Mouse (Mus musculus) lung, postnatal 4 days (tissue): ENCODE results near the gene Olfr1444.
A peak's percentile ranks its signal among the peaks of the same experiment; 100 is the strongest.

Source experiments
- DNase-seq, 2 experiments: peaks; one replicate each; pipeline ENCODE4 v3.0.0; 2021

The Olfr1444 gene

GRCm38 (mm10) chr19:12856983-12857382 lies at the start of gene Olfr1444:
TSS of gene Olfr1444 (plus strand) at chr19:12857283.
- DNase-seq: no peak

GRCm38 (mm10) chr19:12812644-12813364 lies 44.3 kb upstream of the Olfr1444 start:
- no peak for DNase-seq

GRCm38 (mm10) chr19:12813883-12814282 lies 43.2 kb upstream of the Olfr1444 start:
- DNase-seq: no peak

- DNase-seq: no peak
These were observed 38.6 kb upstream of the Olfr1444 start for GRCm38 (mm10) chr19:12818507-12818906.

GRCm38 (mm10) chr19:12820383-12820782 lies 36.7 kb upstream of the Olfr1444 start:
- peak in 1 of 2 experiments; percentile 20 for DNase-seq

- no peak for DNase-seq
These were observed 32.5 kb upstream of the Olfr1444 start for GRCm38 (mm10) chr19:12824549-12824948.

- DNase-seq: no peak
These were observed 26.2 kb upstream of the Olfr1444 start for GRCm38 (mm10) chr19:12830823-12831430.

GRCm38 (mm10) chr19:12831559-12831958 lies 25.5 kb upstream of the Olfr1444 start:
- no peak for DNase-seq

GRCm38 (mm10) chr19:12833625-12834024 lies 23.5 kb upstream of the Olfr1444 start:
- DNase-seq: no peak

- DNase-seq: no peak
These were observed 18.6 kb upstream of the Olfr1444 start for GRCm38 (mm10) chr19:12838507-12838906.

- no peak for DNase-seq
These were observed 10.7 kb upstream of the Olfr1444 start, which contains the start of gene Gm5244 for GRCm38 (mm10) chr19:12846382-12846781. TSS of gene Gm5244 (plus strand) at chr19:12846682.

- no peak for DNase-seq
These were observed 26.5 kb downstream of the Olfr1444 start, which contains the start of gene Olfr1445 for GRCm38 (mm10) chr19:12883555-12883954. TSS of gene Olfr1445 (plus strand) at chr19:12883855.

GRCm38 (mm10) chr19:12893424-12893823 lies 36.3 kb downstream of the Olfr1444 start, which contains the start of gene Olfr1446:
TSS of gene Olfr1446 (minus strand) at chr19:12893524.
- no peak for DNase-seq

GRCm38 (mm10) chr19:12903643-12904042 lies 46.6 kb downstream of the Olfr1444 start, which contains the start of gene Olfr1447:
TSS of gene Olfr1447 (minus strand) at chr19:12903743.
- no peak for DNase-seq
